Comparison of ENCODE assay signal across 10 mouse cellular contexts in genomic region chr13:98534190-98534912, GRCm38 (mm10). TPM values are rescaled to one million over a fixed set of nuclear protein-coding genes. Genes with fewer than 3 reads are reported as not detected.
DNase-seq lines count a peak whose midpoint lies in the region; ATAC-seq lines count a peak whose summit lies in the region.
"Had no signal": no experiment of that assay in that cellular context is flagged by ENCODE, and none has a peak within 500 bp of the region (broad histone marks: within the 10 kb centered on the region; RNA-seq: fewer than 3 reads in every experiment).

No protein-coding gene starts in this region.

- peak; percentile 7 to 10 for DNase-seq in layer of hippocampus, postnatal 36 days
- no peak for DNase-seq in layer of hippocampus, adult 9-10 months (ENCODE audit: low spot score)
- peak; percentile 64 for DNase-seq in embryo, embryonic 9.5 days (ENCODE audit: extremely low spot score)
- DNase-seq in urinary bladder, postnatal 4 days (ENCODE audit: low spot score in 2 of 2) = peak; percentile 30 to 66
- DNase-seq in spleen, postnatal 14 days (ENCODE audit: low spot score in 2 of 2) = no peak

- no peaks in the 10 kb centered on the region for H3K36me3 ChIP-seq in heart, embryonic 14.5 days (ENCODE audit: control insufficient read depth, insufficient read depth, low read length)
- no peaks in the 10 kb centered on the region for H3K36me3 ChIP-seq in kidney, embryonic 16.5 days (ENCODE audit: insufficient read depth, low read length)
- H3K36me3 ChIP-seq in midbrain, embryonic 12.5 days = no peaks in the 10 kb centered on the region
- H3K36me3 ChIP-seq: G1E had no signal

- H3K4me1 ChIP-seq in heart, embryonic 14.5 days (ENCODE audit: control insufficient read depth in 2 of 2, insufficient read depth in 2 of 2, low read length in 2 of 2) = peaks cover 22 to 26% of the 10 kb centered on the region in 2 experiments
- peaks cover 38% of the 10 kb centered on the region for H3K4me1 ChIP-seq in kidney, embryonic 16.5 days (ENCODE audit: insufficient read depth, low read length)
- H3K4me1 ChIP-seq in midbrain, embryonic 12.5 days = peaks cover 27% of the 10 kb centered on the region

- peak; percentile 76 for ATAC-seq in heart, embryonic 14.5 days (ENCODE audit: insufficient number of reproducible peaks, insufficient read depth, low FRiP score, low read depth)
- ATAC-seq in kidney, embryonic 16.5 days (ENCODE audit: low FRiP score, low TSS enrichment) = peak; percentile 81
- peak; percentile 89 for ATAC-seq in midbrain, embryonic 12.5 days (ENCODE audit: low FRiP score, low read depth)

- 18% methylated on average over 18 of the region's 18 CpGs for WGBS in heart, embryonic 14.5 days
- 9% methylated on average over 18 of the region's 18 CpGs for WGBS in kidney, embryonic 16.5 days
- WGBS in midbrain, embryonic 12.5 days = 20% methylated on average over 18 of the region's 18 CpGs

- H3K27ac ChIP-seq in heart, embryonic 14.5 days (replicated peaks in 1 of 2; ENCODE audit: control insufficient read depth in 1 of 2, insufficient read depth in 1 of 2, low read depth in 2 of 2, low read length in 2 of 2) = 0 out of 4 replicates have a peak overlapping the region, but pooled peaks of 1 of the 2 experiments have one; percentile 0
- peak overlapping the region; percentile 76 for H3K27ac ChIP-seq in kidney, embryonic 16.5 days (ENCODE audit: low read length)
- no peak overlapping the region for H3K27ac ChIP-seq in midbrain, embryonic 12.5 days (replicated peaks)

- peaks cover 6% of the 10 kb centered on the region; the same call in 1 of the 2 replicates for H3K9me3 ChIP-seq in heart, embryonic 14.5 days (ENCODE audit: control insufficient read depth, low read length)
- H3K9me3 ChIP-seq in kidney, embryonic 16.5 days (ENCODE audit: low read length) = peaks cover 7% of the 10 kb centered on the region; the same call in 1 of the 2 replicates
- peaks cover 5% of the 10 kb centered on the region; the same call in 1 of the 2 replicates for H3K9me3 ChIP-seq in midbrain, embryonic 12.5 days
- H3K9me3 ChIP-seq: G1E had no signal

- H3K4me2 ChIP-seq in heart, embryonic 14.5 days (ENCODE audit: low read length) = peak overlapping the region; percentile 46
- peak overlapping the region; percentile 40 for H3K4me2 ChIP-seq in kidney, embryonic 16.5 days (replicated peaks; ENCODE audit: low read depth, low read length)
- H3K4me2 ChIP-seq in midbrain, embryonic 12.5 days (replicated peaks) = peak overlapping the region; percentile 44

- no peak overlapping the region for H3K4me3 ChIP-seq in heart, embryonic 14.5 days (ENCODE audit: control insufficient read depth in 1 of 2, insufficient read depth in 1 of 2, low read depth in 1 of 2, low read length in 2 of 2)
- H3K4me3 ChIP-seq in kidney, embryonic 16.5 days (ENCODE audit: low read length) = peak overlapping the region; percentile 12
- 0 out of 2 replicates have a peak overlapping the region, but pooled peaks have one; percentile 7 for H3K4me3 ChIP-seq in midbrain, embryonic 12.5 days

- no peak overlapping the region for H3K9ac ChIP-seq in heart, embryonic 14.5 days (ENCODE audit: low read length)
- H3K9ac ChIP-seq in kidney, embryonic 16.5 days (replicated peaks; ENCODE audit: low read length) = peak overlapping the region; percentile 26; the same call in 1 of the 2 replicates
- no peak overlapping the region for H3K9ac ChIP-seq in midbrain, embryonic 12.5 days (replicated peaks)

- peaks cover 5% of the 10 kb centered on the region; the same call in 1 of the 2 replicates for H3K27me3 ChIP-seq in heart, embryonic 14.5 days (ENCODE audit: control insufficient read depth, insufficient read depth, low read length)
- H3K27me3 ChIP-seq in kidney, embryonic 16.5 days (ENCODE audit: insufficient read depth, low read length) = peaks cover 10% of the 10 kb centered on the region; the same call in 1 of the 2 replicates
- peaks cover 80% of the 10 kb centered on the region for H3K27me3 ChIP-seq in midbrain, embryonic 12.5 days

RNA-seq across cellular contexts. Expression of gene Gm10320, which starts 42.5 kb away (rescaled TPM):
- not detected for total RNA-seq in layer of hippocampus, postnatal 36 days (2021)
- polyA plus RNA-seq in heart, embryonic 14.5 days (2014; fragmentation: Nextera tagmentation; extraction: Ambion mirVana) = 0.81 and 1.2 TPM in 2 replicates
- 1.8 and 2.5 TPM in 2 replicates for polyA plus RNA-seq in kidney, embryonic 16.5 days (2015; fragmentation: Nextera tagmentation; extraction: Ambion mirVana)
- 0.87 TPM in 1 of 2 replicates, not detected in the other for polyA plus RNA-seq in midbrain, embryonic 12.5 days (2016; fragmentation: Nextera tagmentation; extraction: Ambion mirVana)
- total RNA-seq: hematopoietic stem cell, adult 5-6 weeks had no signal

Comparison
In these comparisons a context has a peak if more than half of its experiments do, and no peak if none do; other contexts are left out.
1. DNase-seq: peak in layer of hippocampus, postnatal 36 days (2 of 2), embryo, embryonic 9.5 days (single experiment) and urinary bladder, postnatal 4 days (2 of 2); none in layer of hippocampus, adult 9-10 months (single experiment) and spleen, postnatal 14 days (0 of 2).
2. H3K4me3 ChIP-seq: peak in kidney, embryonic 16.5 days (single experiment) and midbrain, embryonic 12.5 days (single experiment); none in heart, embryonic 14.5 days (0 of 2).
3. Peak in every context shown above with its lines, with median percentiles within 50 percentile points of each other: ATAC-seq and H3K4me2 ChIP-seq.